8 mouse cellular contexts compared by ENCODE assay signal in the genomic region with DNA sequence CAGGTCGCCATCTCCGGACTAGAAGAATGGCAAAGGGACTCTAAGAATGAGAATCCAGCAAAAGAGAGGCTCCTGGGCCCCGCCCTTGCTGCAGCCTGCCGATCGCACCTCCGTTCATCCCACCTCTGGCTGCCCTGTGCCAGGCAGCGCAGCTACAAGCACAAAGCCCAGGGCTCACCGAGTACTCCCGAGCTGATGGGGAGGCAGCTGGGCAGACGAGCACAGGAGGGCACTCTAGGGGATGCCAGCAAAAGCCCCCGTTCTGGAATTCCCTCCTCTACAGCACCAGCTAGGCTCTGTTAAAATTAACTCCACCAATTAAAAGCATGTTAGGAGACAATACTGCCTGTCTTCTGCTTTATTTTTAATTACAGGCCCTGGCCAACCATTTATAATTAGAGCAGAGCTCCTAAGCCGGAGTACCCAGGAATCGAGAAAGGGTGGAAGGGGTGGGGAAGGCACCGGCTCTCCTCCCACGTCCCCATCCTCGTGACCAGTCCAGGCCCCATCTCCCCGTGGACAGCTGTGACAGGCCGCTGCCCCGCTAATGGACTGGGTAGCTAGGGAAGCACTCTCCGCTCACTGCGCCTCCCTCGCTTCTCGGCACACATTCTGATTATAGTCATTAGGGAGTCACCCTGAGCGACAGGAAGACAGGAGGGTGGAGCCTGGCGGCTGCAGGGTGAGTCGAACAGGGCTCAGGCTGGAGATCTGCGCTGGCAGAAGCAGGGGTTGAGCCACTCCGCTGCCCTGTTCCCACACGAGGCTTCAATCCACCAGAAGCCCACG.
DNase-seq lines count a peak whose midpoint lies in the region; ATAC-seq and TF ChIP-seq lines count a peak whose summit lies in the region.

No protein-coding gene starts in this region.

- H3K27me3 ChIP-seq in embryonic facial prominence, embryonic 12.5 days = peaks cover 50% of the 10 kb centered on the region
- peaks cover 29% of the 10 kb centered on the region for H3K27me3 ChIP-seq in heart, postnatal 0 days (ENCODE audit: control insufficient read depth, insufficient read depth, low read length)

- no peak for TF ChIP-seq EP300 in heart, postnatal 0 days (IDR thresholded peaks at IDR 0.05; ENCODE audit: low read depth)

- no peaks in the 10 kb centered on the region for H3K36me3 ChIP-seq in embryonic facial prominence, embryonic 12.5 days
- H3K36me3 ChIP-seq in heart, postnatal 0 days (replicated peaks; ENCODE audit: control insufficient read depth, insufficient read depth, low read length) = no peaks in the 10 kb centered on the region

- no peak overlapping the region; the same call in 1 of the 2 replicates for H3K9ac ChIP-seq in embryonic facial prominence, embryonic 12.5 days
- H3K9ac ChIP-seq in heart, postnatal 0 days (replicated peaks; ENCODE audit: low read depth, low read length) = no peak overlapping the region

- H3K4me1 ChIP-seq in embryonic facial prominence, embryonic 12.5 days = peaks cover 10% of the 10 kb centered on the region
- peaks cover 5% of the 10 kb centered on the region; the same call in 1 of the 2 replicates for H3K4me1 ChIP-seq in heart, postnatal 0 days (ENCODE audit: control insufficient read depth, insufficient read depth)

- peak; percentile 25 to 45 for DNase-seq in left cerebral cortex, postnatal 14 days (ENCODE audit: low spot score in 2 of 2)
- no peak for DNase-seq in left cerebral cortex, adult 11 months (ENCODE audit: low spot score)
- DNase-seq in heart, postnatal 0 days (ENCODE audit: low spot score) = peak; percentile 50
- DNase-seq in kidney, postnatal 14 days = peak; percentile 18
- DNase-seq in mesoderm, embryonic 11.5 days (ENCODE audit: low read depth, low spot score) = peak; percentile 66
- no peak for DNase-seq in B cell, adult 2 months
- DNase-seq in spleen, postnatal 4 days (ENCODE audit: low spot score in 2 of 2) = no peak

- H3K4me2 ChIP-seq in embryonic facial prominence, embryonic 12.5 days (replicated peaks) = peak overlapping the region; percentile 51
- H3K4me2 ChIP-seq in heart, postnatal 0 days (ENCODE audit: low read depth, low read length) = peak overlapping the region; percentile 47

- intact Hi-C loops in left cerebral cortex, postnatal 14 days (cut with DNase I) = no loop called here

- TF ChIP-seq CTCF in heart, postnatal 0 days (IDR thresholded peaks at IDR 0.05; ENCODE audit: low read depth) = no peak

- H3K4me3 ChIP-seq in embryonic facial prominence, embryonic 12.5 days = peak overlapping the region; percentile 15; the same call in 1 of the 2 replicates
- peak overlapping the region; percentile 6; the same call in 1 of the 2 replicates for H3K4me3 ChIP-seq in heart, postnatal 0 days (ENCODE audit: low read depth, low read length)

- H3K9me3 ChIP-seq in embryonic facial prominence, embryonic 12.5 days = no peaks in the 10 kb centered on the region
- H3K9me3 ChIP-seq in heart, postnatal 0 days (replicated peaks; ENCODE audit: control insufficient read depth, low read length) = no peaks in the 10 kb centered on the region

- ATAC-seq in embryonic facial prominence, embryonic 12.5 days (ENCODE audit: insufficient number of reproducible peaks, insufficient read depth, low FRiP score, low TSS enrichment) = peak; percentile 62; the same call in 1 of the 2 replicates
- ATAC-seq in heart, postnatal 0 days (ENCODE audit: insufficient read depth, low read depth) = peak; percentile 51; the same call in 1 of the 2 replicates

- WGBS in embryonic facial prominence, embryonic 12.5 days = 2% methylated on average over 30 of the region's 30 CpGs
- 3% methylated on average over 30 of the region's 30 CpGs for WGBS in heart, postnatal 0 days

- H3K27ac ChIP-seq in embryonic facial prominence, embryonic 12.5 days = 0 out of 2 replicates have a peak overlapping the region, but pooled peaks have one; percentile 17
- no peak overlapping the region for H3K27ac ChIP-seq in heart, postnatal 0 days (ENCODE audit: low read depth)

Comparison
In these comparisons a context has a peak if more than half of its experiments do, and no peak if none do; other contexts are left out.
1. DNase-seq: peak in left cerebral cortex, postnatal 14 days (2 of 2), heart, postnatal 0 days (single experiment), kidney, postnatal 14 days (single experiment) and mesoderm, embryonic 11.5 days (single experiment); none in left cerebral cortex, adult 11 months (single experiment), B cell, adult 2 months (0 of 2) and spleen, postnatal 4 days (0 of 2).